Mouse (Mus musculus): Measurements from ENCODE around the gene N4bp3. TPM values are rescaled to one million over a fixed set of nuclear protein-coding genes. Genes with fewer than 3 reads are reported as not detected.
"Not testable (repeated sequence)": the region's sequence is repeated elsewhere in the genome, so short reads cannot be mapped to it uniquely, and the experiment has no call there.

N4bp3 gene
- polyA plus RNA-seq (2015; fragmentation: Nextera tagmentation; extraction: Ambion mirVana), result 20.7 and 21.0 TPM in 2 replicates

GRCm38 (mm10) chr11:51650691-51651515 is at the start of gene N4bp3, which contains the start of gene D930048N14Rik:
N4bp3 (minus strand) TSS chr11:51650842.
D930048N14Rik (plus strand) TSS chr11:51650954.
- Histone ChIP-seq H3K36me3 (ENCODE audit: control insufficient read depth, insufficient read depth, low read length) (no peaks in the 10 kb centered on the region), H3K27ac (ENCODE audit: low read length) (peak within 1 kb of the TSS; percentile 94), H3K4me1 (ENCODE audit: control insufficient read depth, insufficient read depth, low read length) (peaks cover 21% of the 10 kb centered on the region), H3K9me3 (replicated peaks; ENCODE audit: control insufficient read depth, low read length) (no peaks in the 10 kb centered on the region), H3K4me3 (replicated peaks; ENCODE audit: low read length) (peak within 1 kb of the TSS; percentile 73), H3K9ac (ENCODE audit: low read length) (peak within 1 kb of the TSS; percentile 85), H3K27me3 (ENCODE audit: control insufficient read depth, insufficient read depth, low read length) (no peaks in the 10 kb centered on the region), H3K4me2 (ENCODE audit: low read depth, low read length) (peak within 1 kb of the TSS; percentile 90)
- peak; percentile 83 for ATAC-seq (ENCODE audit: insufficient read depth, low FRiP score)
- WGBS, result 1% methylated on average over 56 of the region's 70 CpGs

DNA sequence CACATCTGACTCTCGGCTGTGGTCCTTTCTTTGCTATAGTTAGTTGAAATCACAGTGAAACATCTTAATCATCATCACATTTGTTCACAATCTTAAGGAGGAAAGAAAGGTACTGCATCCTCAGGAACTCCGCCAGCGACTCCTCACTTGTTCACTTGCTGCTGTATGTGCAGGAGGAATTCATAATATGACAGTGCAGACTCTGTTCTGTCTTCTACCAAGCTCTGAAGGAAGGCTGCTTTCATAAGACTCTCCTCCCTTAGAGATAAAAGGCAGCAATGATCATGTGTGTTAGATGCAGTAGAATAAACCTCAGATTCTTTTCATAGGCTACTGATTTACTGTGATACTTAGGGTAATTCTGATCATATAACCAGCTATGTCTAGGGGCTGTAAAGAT is 44.3 kb upstream of the N4bp3 start:
- H3K27me3 ChIP-seq (ENCODE audit: control insufficient read depth, insufficient read depth, low read length), result no peaks in the 10 kb centered on the region
- no peaks in the 10 kb centered on the region for H3K4me1 ChIP-seq (ENCODE audit: control insufficient read depth, insufficient read depth, low read length)
- no peak overlapping the region for H3K4me2 ChIP-seq (ENCODE audit: low read depth, low read length)
- no peak overlapping the region for H3K4me3 ChIP-seq (replicated peaks; ENCODE audit: low read length)
- 96% methylated on average over 3 of the region's 3 CpGs for WGBS
- H3K36me3 ChIP-seq (ENCODE audit: control insufficient read depth, insufficient read depth, low read length), result peaks cover 19% of the 10 kb centered on the region
- ATAC-seq (ENCODE audit: insufficient read depth, low FRiP score), result no peak
- H3K9ac ChIP-seq (ENCODE audit: low read length), result no peak overlapping the region
- no peaks in the 10 kb centered on the region for H3K9me3 ChIP-seq (replicated peaks; ENCODE audit: control insufficient read depth, low read length)
- H3K27ac ChIP-seq (ENCODE audit: low read length), result no peak overlapping the region

DNA sequence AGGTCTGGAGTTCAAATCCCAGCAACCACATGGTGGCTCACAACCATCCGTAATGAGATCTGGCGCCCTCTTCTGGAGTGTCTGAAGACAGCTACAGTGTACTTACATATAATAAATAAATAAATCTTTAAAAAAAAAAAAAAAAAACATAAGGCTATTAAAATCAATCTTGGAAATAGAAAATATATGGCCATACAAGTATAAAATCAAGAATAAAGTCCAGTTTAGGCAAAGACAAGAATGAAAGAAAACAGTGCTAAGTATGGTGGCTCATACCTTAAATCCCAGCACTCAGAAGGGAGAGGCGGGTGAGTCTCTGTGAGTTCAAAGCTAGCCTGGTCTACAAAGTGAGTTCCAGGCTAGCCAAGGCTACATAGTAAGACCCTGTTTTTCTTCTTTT is 40.0 kb upstream of the N4bp3 start:
- ATAC-seq (ENCODE audit: insufficient read depth, low FRiP score); H3K4me3 ChIP-seq (replicated peaks; ENCODE audit: low read length); H3K27me3 ChIP-seq (ENCODE audit: control insufficient read depth, insufficient read depth, low read length); H3K4me1 ChIP-seq (ENCODE audit: control insufficient read depth, insufficient read depth, low read length); H3K9ac ChIP-seq (ENCODE audit: low read length); H3K36me3 ChIP-seq (ENCODE audit: control insufficient read depth, insufficient read depth, low read length); H3K9me3 ChIP-seq (replicated peaks; ENCODE audit: control insufficient read depth, low read length); H3K27ac ChIP-seq (ENCODE audit: low read length); H3K4me2 ChIP-seq (ENCODE audit: low read depth, low read length): not testable (repeated sequence)
- 90% methylated on average over 1 of the region's 3 CpGs for WGBS

GRCm38 (mm10) chr11:51689343-51689742 is 38.7 kb upstream of the N4bp3 start:
- no peak for ATAC-seq (ENCODE audit: insufficient read depth, low FRiP score)
- WGBS, result 21% methylated on average over 6 of the region's 6 CpGs

DNA sequence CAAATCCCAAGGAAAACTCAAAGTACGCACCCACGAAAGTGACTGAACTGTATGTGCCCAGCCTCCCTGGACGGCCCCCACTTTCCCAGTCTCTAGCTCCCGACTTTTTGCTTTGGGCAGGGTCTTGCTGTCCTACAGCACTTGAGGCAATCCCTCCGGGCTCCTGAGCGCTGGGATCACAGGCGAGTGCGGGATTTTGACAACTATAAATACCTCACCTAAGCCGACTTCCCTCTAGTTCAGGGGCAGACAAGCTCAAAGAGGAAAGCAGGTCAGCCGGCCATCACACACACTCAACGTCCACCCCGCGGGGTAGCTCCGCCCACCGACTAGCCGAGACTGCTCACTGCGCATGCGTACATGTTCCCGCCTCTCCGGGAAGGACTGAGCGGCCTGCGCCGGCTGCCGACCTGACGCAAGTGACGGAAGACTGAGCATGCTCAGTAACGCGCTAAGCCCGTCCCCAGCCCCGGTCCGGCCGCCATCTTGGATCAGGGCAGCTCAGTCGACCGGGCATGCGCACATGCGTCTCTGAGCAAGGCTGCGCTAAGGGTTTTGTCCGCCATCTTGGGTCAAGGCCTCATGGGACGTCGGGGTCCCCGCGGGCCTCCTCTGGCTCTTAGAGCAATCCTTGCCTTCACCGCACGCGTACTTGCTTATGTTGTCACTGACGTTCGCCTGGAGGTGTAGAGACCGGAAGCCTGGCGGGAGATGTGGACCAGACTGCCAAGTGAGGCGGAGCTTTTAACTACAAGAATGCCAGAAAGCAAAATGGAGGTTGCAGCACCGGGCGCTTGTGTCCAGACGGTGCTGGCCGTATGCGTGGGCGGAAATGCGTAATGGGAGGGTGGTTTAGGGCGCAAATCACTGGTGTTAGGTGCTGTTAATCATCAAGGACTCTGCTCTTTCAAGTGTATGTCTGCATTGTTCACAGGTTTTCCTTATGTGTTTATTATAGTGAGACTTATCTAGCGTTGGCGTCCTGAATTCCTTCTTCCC is 38.0 kb upstream of the N4bp3 start, which contains the start of gene 0610009B22Rik:
TSS of gene 0610009B22Rik (minus strand) at position 545 of the 999 bp plus-strand sequence.
- H3K27me3 ChIP-seq (ENCODE audit: control insufficient read depth, insufficient read depth, low read length), result no peaks in the 10 kb centered on the region
- under 1% methylated on average over 60 of the region's 60 CpGs for WGBS
- no peaks in the 10 kb centered on the region for H3K9me3 ChIP-seq (replicated peaks; ENCODE audit: control insufficient read depth, low read length)
- H3K36me3 ChIP-seq (ENCODE audit: control insufficient read depth, insufficient read depth, low read length), result 0 out of 2 replicates have a peak, but pooled peaks cover 5% of the 10 kb centered on the region
- peak; percentile 99 for ATAC-seq (ENCODE audit: insufficient read depth, low FRiP score)
- peak within 1 kb of the TSS; percentile 100 for H3K27ac ChIP-seq (ENCODE audit: low read length)
- H3K4me1 ChIP-seq (ENCODE audit: control insufficient read depth, insufficient read depth, low read length), result peaks cover 9% of the 10 kb centered on the region; the same call in 1 of the 2 replicates
- H3K4me3 ChIP-seq (replicated peaks; ENCODE audit: low read length), result peak within 1 kb of the TSS; percentile 74
- peak within 1 kb of the TSS; percentile 91 for H3K4me2 ChIP-seq (ENCODE audit: low read depth, low read length)
- peak within 1 kb of the TSS; percentile 88 for H3K9ac ChIP-seq (ENCODE audit: low read length)

More at GRCm38 (mm10) chr11:51689343-51689742, 38.7 kb upstream of the N4bp3 start:
- Histone ChIP-seq H3K4me2 (ENCODE audit: low read depth, low read length) (peak overlapping the region; percentile 75), H3K4me1 (ENCODE audit: control insufficient read depth, insufficient read depth, low read length) (peaks cover 9% of the 10 kb centered on the region; the same call in 1 of the 2 replicates), H3K9me3 (replicated peaks; ENCODE audit: control insufficient read depth, low read length) (no peaks in the 10 kb centered on the region), H3K36me3 (ENCODE audit: control insufficient read depth, insufficient read depth, low read length) (0 out of 2 replicates have a peak, but pooled peaks cover 5% of the 10 kb centered on the region), H3K27me3 (ENCODE audit: control insufficient read depth, insufficient read depth, low read length) (no peaks in the 10 kb centered on the region), H3K27ac (ENCODE audit: low read length) (peak overlapping the region; percentile 100), H3K9ac (ENCODE audit: low read length) (peak overlapping the region; percentile 86), H3K4me3 (replicated peaks; ENCODE audit: low read length) (peak overlapping the region; percentile 61)

DNA sequence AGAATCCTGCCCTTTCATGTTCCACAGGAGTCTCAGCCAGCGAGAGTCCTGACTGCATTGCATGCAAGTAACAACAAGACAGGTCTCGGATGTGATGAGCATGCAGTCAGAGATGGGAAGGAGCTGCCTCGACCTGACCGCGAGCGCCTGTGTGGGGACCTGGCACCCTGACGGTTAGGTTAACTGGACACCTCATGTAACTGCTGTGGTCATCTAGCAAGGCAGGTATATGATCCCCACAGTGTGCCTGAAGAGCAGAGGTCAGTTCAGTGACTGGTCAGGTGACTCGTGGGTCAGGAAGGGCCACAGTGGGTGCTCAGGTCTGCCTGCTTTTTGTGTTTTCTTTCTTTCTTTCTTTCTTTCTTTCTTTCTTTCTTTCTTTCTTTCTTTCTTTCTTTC is 31.3 kb upstream of the N4bp3 start:
- no peak for ATAC-seq (ENCODE audit: insufficient read depth, low FRiP score)
- Histone ChIP-seq H3K9me3 (replicated peaks; ENCODE audit: control insufficient read depth, low read length) (no peaks in the 10 kb centered on the region), H3K36me3 (ENCODE audit: control insufficient read depth, insufficient read depth, low read length) (no peaks in the 10 kb centered on the region), H3K9ac (ENCODE audit: low read length) (no peak overlapping the region), H3K4me2 (ENCODE audit: low read depth, low read length) (no peak overlapping the region), H3K27ac (ENCODE audit: low read length) (no peak overlapping the region), H3K4me1 (ENCODE audit: control insufficient read depth, insufficient read depth, low read length) (0 out of 2 replicates have a peak, but pooled peaks cover 3% of the 10 kb centered on the region), H3K4me3 (replicated peaks; ENCODE audit: low read length) (no peak overlapping the region), H3K27me3 (ENCODE audit: control insufficient read depth, insufficient read depth, low read length) (no peaks in the 10 kb centered on the region)
- WGBS, result 40% methylated on average over 8 of the region's 8 CpGs

GRCm38 (mm10) chr11:51681324-51681975 is 30.8 kb upstream of the N4bp3 start:
- Histone ChIP-seq H3K36me3 (ENCODE audit: control insufficient read depth, insufficient read depth, low read length) (no peaks in the 10 kb centered on the region), H3K9me3 (replicated peaks; ENCODE audit: control insufficient read depth, low read length) (no peaks in the 10 kb centered on the region), H3K9ac (ENCODE audit: low read length) (0 out of 2 replicates have a peak overlapping the region, but pooled peaks have one; percentile 50), H3K4me2 (ENCODE audit: low read depth, low read length) (peak overlapping the region; percentile 4; the same call in 1 of the 2 replicates), H3K4me1 (ENCODE audit: control insufficient read depth, insufficient read depth, low read length) (0 out of 2 replicates have a peak, but pooled peaks cover 3% of the 10 kb centered on the region), H3K27me3 (ENCODE audit: control insufficient read depth, insufficient read depth, low read length) (no peaks in the 10 kb centered on the region), H3K27ac (ENCODE audit: low read length) (no peak overlapping the region), H3K4me3 (replicated peaks; ENCODE audit: low read length) (no peak overlapping the region)
- WGBS, result 36% methylated on average over 13 of the region's 13 CpGs
- peak; percentile 50; the same call in 1 of the 2 replicates for ATAC-seq (ENCODE audit: insufficient read depth, low FRiP score)

GRCm38 (mm10) chr11:51679466-51679865 is 28.8 kb upstream of the N4bp3 start:
- Histone ChIP-seq H3K4me2 (ENCODE audit: low read depth, low read length) (no peak overlapping the region), H3K27me3 (ENCODE audit: control insufficient read depth, insufficient read depth, low read length) (no peaks in the 10 kb centered on the region), H3K4me3 (replicated peaks; ENCODE audit: low read length) (no peak overlapping the region), H3K9ac (ENCODE audit: low read length) (no peak overlapping the region), H3K9me3 (replicated peaks; ENCODE audit: control insufficient read depth, low read length) (no peaks in the 10 kb centered on the region), H3K27ac (ENCODE audit: low read length) (no peak overlapping the region), H3K36me3 (ENCODE audit: control insufficient read depth, insufficient read depth, low read length) (no peaks in the 10 kb centered on the region), H3K4me1 (ENCODE audit: control insufficient read depth, insufficient read depth, low read length) (0 out of 2 replicates have a peak, but pooled peaks cover 3% of the 10 kb centered on the region)
- WGBS, result 53% methylated on average over 3 of the region's 3 CpGs
- ATAC-seq (ENCODE audit: insufficient read depth, low FRiP score), result no peak

Measured in stomach, embryonic 16.5 days (tissue).